Mouse (Mus musculus) liver, embryonic 13.5 days (tissue): Measurements from ENCODE around the gene Prss53. TPM values are rescaled to one million over a fixed set of nuclear protein-coding genes. Genes with fewer than 3 reads are reported as not detected.
A peak's percentile ranks its signal among the peaks of the same experiment; 100 is the strongest.
"Not testable (repeated sequence)": the region's sequence is repeated elsewhere in the genome, so short reads cannot be mapped to it uniquely, and the experiment has no call there.

Experiments
- ATAC-seq: fragments of 200-750 bp; cut with Nextera tagmentation; 2 replicates; pipeline ENCODE4 v1.8.0; 2017; ENCODE audit warnings: low read depth, mild to moderate bottlenecking, moderate number of reproducible peaks, moderate library complexity
- DNase-seq: peaks from one replicate; pipeline ENCODE4 v3.0.0; 2022
- H3K27ac ChIP-seq: fragments of 300-500 bp; sonication (generic); 2 replicates; pipeline ENCODE4 v1.5.1; 2015; ENCODE audit warnings: moderate library complexity, mild to moderate bottlenecking, inconsistent platforms
- H3K27me3 ChIP-seq: fragments of 300-500 bp; sonication (generic); 2 replicates; pipeline ENCODE4 v1.6.1; 2015; ENCODE audit warnings: mild to moderate bottlenecking, inconsistent platforms
- H3K36me3 ChIP-seq: fragments of 300-500 bp; sonication (generic); 2 replicates; pipeline ENCODE4 v1.6.1; 2015; ENCODE audit warnings: mild to moderate bottlenecking, inconsistent platforms
- H3K4me1 ChIP-seq: fragments of 300-500 bp; sonication (generic); replicated peaks from 2 replicates; pipeline ENCODE4 v1.6.1; 2015; ENCODE audit warnings: inconsistent platforms
- H3K4me2 ChIP-seq: fragments of 300-500 bp; sonication (generic); 2 replicates; pipeline ENCODE4 v1.6.1; 2015; ENCODE audit warnings: inconsistent platforms, mild to moderate bottlenecking, moderate library complexity
- H3K4me3 ChIP-seq: fragments of 300-500 bp; sonication (generic); replicated peaks from 2 replicates; pipeline ENCODE4 v1.5.1; 2015; ENCODE audit warnings: mild to moderate bottlenecking, inconsistent platforms
- H3K9ac ChIP-seq: fragments of 300-500 bp; sonication (generic); 2 replicates; pipeline ENCODE4 v1.6.1; 2015; ENCODE audit warnings: mild to moderate bottlenecking, inconsistent platforms
- H3K9me3 ChIP-seq: fragments of 300-500 bp; sonication (generic); replicated peaks from 2 replicates; pipeline ENCODE4 v1.6.1; 2016; ENCODE audit warnings: inconsistent platforms
- WGBS: fragments of 180-500 bp; shearing (Covaris S2); methylation state at CpG from one replicate; pipeline ENCODE4 v1.1.7; 2015; ENCODE audit not compliant: insufficient replicate concordance; 5-methylcytosine and 5-hydroxymethylcytosine counted together
- polyA plus RNA-seq: library from polyadenylated mRNA; unstranded; fragments of >200 nt; fragmentation: Nextera tagmentation; extraction: Ambion mirVana; gene quantifications from 2 replicates; pipeline ENCODE4 v1.2.1, GENCODE M21; 2015

The Prss53 gene
- polyA plus RNA-seq, 1 experiment from 2014 or later = 0.24 TPM

- no peaks in the 10 kb centered on the region for H3K27me3 ChIP-seq
- H3K4me2 ChIP-seq = peak within 1 kb of the TSS; percentile 80
- peak; percentile 96 for ATAC-seq
- H3K9ac ChIP-seq = peak within 1 kb of the TSS; percentile 74
- WGBS = 1% methylated on average over 40 of the region's 40 CpGs
- peaks cover 17% of the 10 kb centered on the region for H3K4me1 ChIP-seq
- H3K9me3 ChIP-seq = no peaks in the 10 kb centered on the region
- peak; percentile 83 for DNase-seq
- peak within 1 kb of the TSS; percentile 82 for H3K27ac ChIP-seq
- peaks cover 48% of the 10 kb centered on the region for H3K36me3 ChIP-seq
- H3K4me3 ChIP-seq = peak within 1 kb of the TSS; percentile 75
Observed at GRCm38 (mm10) chr7:127912190-127912871, 21.6 kb upstream of the Prss53 start, which contains the start of gene Kat8. Gene Kat8 (plus strand): TSS chr7:127912516.

- H3K36me3 ChIP-seq = peaks cover 54% of the 10 kb centered on the region
- H3K9ac ChIP-seq = no peak overlapping the region
- 81% methylated on average over 4 of the region's 4 CpGs for WGBS
- DNase-seq = no peak
- H3K4me3 ChIP-seq = no peak overlapping the region
- ATAC-seq = no peak
- H3K9me3 ChIP-seq = no peaks in the 10 kb centered on the region
- H3K27ac ChIP-seq = no peak overlapping the region
- no peak overlapping the region for H3K4me2 ChIP-seq
- peaks cover 34% of the 10 kb centered on the region for H3K4me1 ChIP-seq
- no peaks in the 10 kb centered on the region for H3K27me3 ChIP-seq
Observed at GRCm38 (mm10) chr7:127908656-127909055, 17.9 kb upstream of the Prss53 start.

DNA sequence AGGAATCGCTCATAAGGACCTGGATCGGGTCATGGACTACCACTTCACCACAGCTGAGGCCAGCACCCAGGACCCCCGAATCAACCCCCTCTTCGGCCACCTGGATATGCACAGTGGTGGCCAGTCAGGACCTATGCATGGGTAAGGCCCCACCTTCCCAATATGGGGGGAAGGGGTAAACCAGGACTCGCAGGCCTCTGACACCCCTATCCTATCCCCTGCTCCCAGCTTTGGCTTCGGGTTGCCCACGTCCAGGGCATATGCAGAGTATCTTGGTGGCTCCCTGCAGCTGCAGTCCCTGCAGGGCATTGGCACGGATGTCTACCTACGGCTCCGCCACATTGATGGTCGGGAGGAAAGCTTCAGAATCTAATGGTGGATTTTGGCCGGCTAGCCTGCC lies 17.2 kb upstream of the Prss53 start:
- H3K4me1 ChIP-seq = peaks cover 30% of the 10 kb centered on the region
- H3K36me3 ChIP-seq = peaks cover 54% of the 10 kb centered on the region
- H3K4me3 ChIP-seq = no peak overlapping the region
- 83% methylated on average over 12 of the region's 12 CpGs for WGBS
- no peaks in the 10 kb centered on the region for H3K9me3 ChIP-seq
- no peak overlapping the region for H3K4me2 ChIP-seq
- ATAC-seq (no peak), DNase-seq (no peak)
- no peak overlapping the region for H3K27ac ChIP-seq
- H3K27me3 ChIP-seq = no peaks in the 10 kb centered on the region
- H3K9ac ChIP-seq = no peak overlapping the region

DNA sequence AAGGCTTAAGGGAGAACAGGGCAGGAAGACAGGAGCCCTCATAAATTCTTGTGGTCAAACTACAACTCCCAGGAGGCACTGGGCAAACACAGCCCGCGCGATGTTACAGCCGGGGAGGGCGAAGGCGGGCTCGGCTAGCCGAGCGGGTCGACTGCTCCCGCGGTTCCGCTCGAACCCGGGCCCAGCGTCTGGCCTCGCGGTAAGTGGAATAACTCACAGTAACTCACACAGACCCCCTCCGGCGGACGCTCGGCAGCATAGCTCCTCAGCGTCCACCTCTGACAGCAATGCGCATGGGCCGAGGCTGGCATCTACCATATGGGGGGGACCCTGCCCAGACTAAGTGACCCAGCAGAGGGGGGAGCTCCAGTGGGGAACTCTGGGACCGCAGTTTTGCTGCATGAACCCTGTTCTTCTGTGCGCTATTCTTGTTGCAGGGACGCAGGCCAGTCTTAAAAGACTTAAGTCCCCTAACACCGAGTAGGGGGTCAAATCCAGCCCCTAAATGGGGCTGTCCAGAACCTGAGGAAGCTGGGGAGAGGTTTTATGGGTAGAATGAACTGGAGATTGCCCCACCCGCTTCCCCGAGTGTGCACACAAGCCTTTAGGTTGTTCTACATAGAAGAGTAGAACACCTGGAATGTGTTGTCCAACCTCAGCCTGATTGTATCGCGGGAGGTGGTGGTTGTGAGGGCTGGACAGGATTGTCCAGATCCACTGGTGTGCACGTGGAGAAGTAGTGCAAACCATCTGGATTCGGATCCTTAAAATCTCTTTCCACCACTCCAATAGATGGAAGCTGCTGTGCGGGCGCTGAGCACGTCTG lies 13.4 kb upstream of the Prss53 start, which contains the start of gene Bckdk:
TSS of gene Bckdk (plus strand) at position 112 of the 826 bp plus-strand sequence.
- peak; percentile 69 for DNase-seq
- 9% methylated on average over 38 of the region's 38 CpGs for WGBS
- H3K27me3 ChIP-seq = no peaks in the 10 kb centered on the region
- peaks cover 54% of the 10 kb centered on the region for H3K4me1 ChIP-seq
- ATAC-seq = peak; percentile 86
- no peaks in the 10 kb centered on the region for H3K9me3 ChIP-seq
- H3K4me3 ChIP-seq = peak within 1 kb of the TSS; percentile 81
- peak within 1 kb of the TSS; percentile 83 for H3K27ac ChIP-seq
- peak within 1 kb of the TSS; percentile 86 for H3K4me2 ChIP-seq
- H3K9ac ChIP-seq = peak within 1 kb of the TSS; percentile 94
- peaks cover 43% of the 10 kb centered on the region for H3K36me3 ChIP-seq

DNA sequence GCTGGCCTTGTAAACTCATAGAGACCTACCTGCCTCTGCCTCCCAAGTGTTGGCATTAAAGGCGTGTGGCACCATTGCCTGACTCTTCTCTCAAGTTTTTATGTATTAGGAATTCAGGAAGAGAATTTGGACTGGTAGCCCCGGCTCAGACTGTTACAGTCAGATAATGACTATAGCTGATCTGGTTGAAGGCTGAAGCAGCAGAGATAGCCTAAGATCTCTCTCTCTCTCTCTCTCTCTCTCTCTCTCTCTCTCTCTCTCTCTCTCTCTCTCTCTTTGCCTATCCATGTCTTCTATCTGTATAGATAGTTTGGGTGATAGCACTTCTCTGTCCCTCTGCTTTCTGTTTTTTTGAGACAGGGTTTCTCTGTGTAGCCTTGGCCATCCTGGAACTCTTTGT lies 11.0 kb upstream of the Prss53 start:
- H3K9me3 ChIP-seq = no peaks in the 10 kb centered on the region
- DNase-seq (no peak), ATAC-seq (no peak)
- peaks cover 74% of the 10 kb centered on the region for H3K4me1 ChIP-seq
- 0 out of 2 replicates have a peak overlapping the region, but pooled peaks have one; percentile 3 for H3K9ac ChIP-seq
- H3K4me3 ChIP-seq = no peak overlapping the region
- no peaks in the 10 kb centered on the region for H3K27me3 ChIP-seq
- H3K4me2 ChIP-seq = no peak overlapping the region
- peak overlapping the region; percentile 1; the same call in 1 of the 2 replicates for H3K27ac ChIP-seq
- WGBS = 29% methylated on average over 2 of the region's 2 CpGs
- peaks cover 19% of the 10 kb centered on the region for H3K36me3 ChIP-seq

GRCm38 (mm10) chr7:127899997-127900396 lies 9.2 kb upstream of the Prss53 start:
- WGBS = 11% methylated on average over 7 of the region's 7 CpGs
- Histone ChIP-seq H3K4me1 (peaks cover 80% of the 10 kb centered on the region), H3K9me3 (no peaks in the 10 kb centered on the region), H3K27me3 (no peaks in the 10 kb centered on the region), H3K4me2 (peak overlapping the region; percentile 17; the same call in 1 of the 2 replicates), H3K9ac (peak overlapping the region; percentile 31; the same call in 1 of the 2 replicates), H3K4me3 (no peak overlapping the region), H3K27ac (peak overlapping the region; percentile 40), H3K36me3 (peaks cover 2% of the 10 kb centered on the region; the same call in 1 of the 2 replicates)
- DNase-seq (peak; percentile 42), ATAC-seq (no peak)

DNA sequence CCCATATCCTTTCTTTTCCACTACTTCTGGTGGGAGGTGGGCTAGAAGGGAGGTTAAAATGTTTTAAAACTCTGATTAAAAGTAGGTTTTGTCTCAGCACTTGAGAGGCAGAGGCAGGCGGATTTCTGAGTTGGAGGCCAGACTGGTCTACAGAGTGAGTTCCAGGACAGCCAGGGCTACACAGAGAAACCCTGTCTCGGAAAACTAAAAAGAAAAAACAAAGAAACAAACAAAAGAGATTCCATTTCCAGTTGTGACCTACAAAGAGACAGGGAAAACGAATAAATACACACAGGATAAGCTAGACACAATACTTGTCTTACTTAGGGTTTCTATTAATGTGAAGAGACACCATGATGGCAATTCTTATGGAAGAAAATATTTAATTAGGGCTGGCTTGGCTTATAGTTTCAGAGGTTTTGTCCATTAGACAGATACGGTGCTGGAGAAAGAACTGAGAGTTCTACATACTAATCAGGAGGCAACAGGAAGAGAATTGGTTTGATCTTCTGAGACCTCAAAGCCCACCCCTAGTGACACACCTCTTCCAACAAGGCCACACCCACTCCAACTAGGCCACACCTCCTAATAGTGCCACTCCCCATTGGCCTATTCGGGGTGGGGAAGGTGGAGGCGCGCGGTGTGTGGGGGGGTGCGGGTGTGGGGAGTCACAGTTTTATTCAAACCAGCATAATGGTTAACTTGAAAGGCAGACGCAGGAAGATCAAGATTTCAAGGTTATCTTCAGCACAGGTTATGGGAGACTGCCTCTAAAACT lies 7.6 kb upstream of the Prss53 start:
- Histone ChIP-seq H3K9me3 (no peaks in the 10 kb centered on the region), H3K4me1 (peaks cover 84% of the 10 kb centered on the region), H3K27me3 (no peaks in the 10 kb centered on the region), H3K36me3 (peaks cover 5% of the 10 kb centered on the region), H3K9ac (peak overlapping the region; percentile 31; the same call in 1 of the 2 replicates), H3K4me2 (peak overlapping the region; percentile 38), H3K4me3 (no peak overlapping the region), H3K27ac (peak overlapping the region; percentile 40)
- WGBS = 20% methylated on average over 10 of the region's 10 CpGs
- ATAC-seq = peak; percentile 25; the same call in 1 of the 2 replicates
- DNase-seq = peak; percentile 69

GRCm38 (mm10) chr7:127897542-127897941 lies 6.8 kb upstream of the Prss53 start:
- no peak overlapping the region for H3K27ac ChIP-seq
- no peaks in the 10 kb centered on the region for H3K9me3 ChIP-seq
- no peaks in the 10 kb centered on the region for H3K27me3 ChIP-seq
- ATAC-seq = no peak
- H3K4me2 ChIP-seq = no peak overlapping the region
- no peak overlapping the region for H3K4me3 ChIP-seq
- peaks cover 78% of the 10 kb centered on the region for H3K4me1 ChIP-seq
- H3K36me3 ChIP-seq = peaks cover 12% of the 10 kb centered on the region
- DNase-seq = no peak
- H3K9ac ChIP-seq = no peak overlapping the region
- 73% methylated on average over 7 of the region's 7 CpGs for WGBS

DNA sequence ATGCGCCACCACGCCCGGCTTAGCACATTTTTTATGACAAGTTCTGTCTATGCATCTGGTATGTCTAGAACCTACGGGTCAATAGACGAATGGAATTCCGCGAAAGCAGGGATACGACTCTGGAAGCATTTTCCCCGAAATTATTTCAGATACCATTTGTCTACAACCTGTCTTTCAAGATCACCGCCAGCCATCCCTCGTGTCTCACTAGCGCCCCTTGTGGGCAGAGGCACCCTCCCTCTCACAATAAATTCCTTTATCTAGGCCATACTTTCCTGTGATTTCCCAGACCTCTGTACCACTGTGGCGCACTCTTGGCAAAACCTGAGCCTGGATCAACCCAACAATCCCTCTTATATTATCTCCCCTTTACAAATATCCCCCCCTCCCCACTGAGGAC lies 5.6 kb upstream of the Prss53 start:
- WGBS = 49% methylated on average over 13 of the region's 13 CpGs
- Histone ChIP-seq H3K9ac (no peak overlapping the region), H3K4me1 (peaks cover 68% of the 10 kb centered on the region), H3K9me3 (no peaks in the 10 kb centered on the region), H3K27ac (peak overlapping the region; percentile 77; the same call in 1 of the 2 replicates), H3K27me3 (no peaks in the 10 kb centered on the region), H3K36me3 (peaks cover 24% of the 10 kb centered on the region), H3K4me2 (peak overlapping the region; percentile 90), H3K4me3 (0 out of 2 replicates have a peak overlapping the region, but pooled peaks have one; percentile 70)
- DNase-seq (peak; percentile 68), ATAC-seq (no peak)

- peak overlapping the region; percentile 19; the same call in 1 of the 2 replicates for H3K9ac ChIP-seq
- ATAC-seq = 0 out of 2 replicates have a peak, but pooled peaks have one; percentile 1
- 53% methylated on average over 7 of the region's 7 CpGs for WGBS
Observed at GRCm38 (mm10) chr7:127895891-127896290, 5.1 kb upstream of the Prss53 start.

More at GRCm38 (mm10) chr7:127895891-127896290, 5.1 kb upstream of the Prss53 start:
- peaks cover 64% of the 10 kb centered on the region for H3K4me1 ChIP-seq
- H3K27ac ChIP-seq = peak overlapping the region; percentile 77
- not testable (repeated sequence) for DNase-seq, H3K27me3 ChIP-seq, H3K9me3 ChIP-seq
- peak overlapping the region; percentile 90 for H3K4me2 ChIP-seq
- peak overlapping the region; percentile 70 for H3K4me3 ChIP-seq
- H3K36me3 ChIP-seq = peaks cover 25% of the 10 kb centered on the region
